ENCODE assay signal across 8 mouse cellular contexts in the genomic region with DNA sequence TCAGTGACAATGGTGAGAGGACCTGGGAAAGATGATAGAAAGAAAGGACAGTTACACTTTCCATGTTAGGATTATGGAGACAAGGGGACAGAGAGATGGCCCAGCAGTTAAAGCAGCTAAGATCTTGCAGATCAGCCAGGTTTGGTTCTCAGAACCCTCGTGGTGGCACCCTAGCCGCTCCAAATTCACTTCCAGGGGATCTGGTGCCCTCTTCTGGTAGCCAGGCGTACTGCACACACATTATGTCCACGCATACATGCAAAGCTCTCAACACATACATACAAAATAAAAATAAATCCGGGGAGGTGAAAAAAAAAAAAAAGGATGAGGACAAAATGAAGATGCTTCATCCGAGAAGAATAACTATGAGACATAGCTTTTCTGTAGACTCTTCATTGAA. TPM values are rescaled to one million over a fixed set of nuclear protein-coding genes. Genes with fewer than 3 reads are reported as not detected.
A peak's percentile ranks its signal among the peaks of the same experiment; 100 is the strongest.
DNase-seq lines count a peak whose midpoint lies in the region; ATAC-seq and TF ChIP-seq lines count a peak whose summit lies in the region.

No protein-coding gene starts in this region.

- TF ChIP-seq RAD21 in CH12.LX (IDR thresholded peaks at IDR 0.05; ENCODE audit: low read depth, low read length), result peak; percentile 53

- no peak for TF ChIP-seq EP300 in CH12.LX (IDR thresholded peaks at IDR 0.05; ENCODE audit: low read length)
- TF ChIP-seq EP300 in liver, postnatal 0 days (IDR thresholded peaks at IDR 0.05; ENCODE audit: low read depth), result no peak

- peak; percentile 54 to 69 for TF ChIP-seq CTCF in CH12.LX (conservative IDR thresholded peaks at IDR 0.05 in 1 of 2, IDR thresholded peaks at IDR 0.05 in 1 of 2; ENCODE audit: low read depth in 2 of 2, low read length in 2 of 2)
- TF ChIP-seq CTCF in liver, postnatal 0 days (IDR thresholded peaks at IDR 0.05; ENCODE audit: low read depth), result peak; percentile 70

- H3K4me3 ChIP-seq in kidney, embryonic 15.5 days (replicated peaks), result no peak overlapping the region
- no peak overlapping the region for H3K4me3 ChIP-seq in CH12.LX (replicated peaks in 1 of 3; ENCODE audit: low read depth in 2 of 3, low read length in 2 of 3, poor library complexity in 1 of 3)
- no peak overlapping the region for H3K4me3 ChIP-seq in liver, postnatal 0 days (ENCODE audit: low read depth, low read length)

- TF ChIP-seq POLR2A in CH12.LX (IDR thresholded peaks at IDR 0.05; ENCODE audit: low read depth, low read length), result no peak

- H3K9me3 ChIP-seq in kidney, embryonic 15.5 days (replicated peaks), result 0 out of 2 replicates have a peak, but pooled peaks cover 2% of the 10 kb centered on the region
- H3K9me3 ChIP-seq in CH12.LX (replicated peaks; ENCODE audit: low read length), result no peaks in the 10 kb centered on the region
- H3K9me3 ChIP-seq in liver, postnatal 0 days (ENCODE audit: low read length), result no peaks in the 10 kb centered on the region

- dilution Hi-C loops in CH12.LX (cut with MboI; ENCODE audit: extremely low pct_ligation_motif_present, extremely low pct_unique_long_range_greater_than_20kb, low sequenced_read_pairs), result no loop called here

- 69% methylated on average over 6 of the region's 6 CpGs for WGBS in kidney, embryonic 15.5 days
- 62% methylated on average over 6 of the region's 6 CpGs for WGBS in liver, postnatal 0 days (ENCODE audit: insufficient replicate concordance)

- no peak overlapping the region for H3K9ac ChIP-seq in kidney, embryonic 15.5 days
- no peak overlapping the region for H3K9ac ChIP-seq in CH12.LX (ENCODE audit: insufficient read depth, low read depth)
- H3K9ac ChIP-seq in liver, postnatal 0 days (replicated peaks), result no peak overlapping the region

- H3K27ac ChIP-seq in kidney, embryonic 15.5 days, result no peak overlapping the region
- H3K27ac ChIP-seq in CH12.LX (ENCODE audit: insufficient read depth, low read depth), result no peak overlapping the region
- no peak overlapping the region for H3K27ac ChIP-seq in liver, postnatal 0 days (ENCODE audit: low read depth)

- in situ Hi-C loops in CH12.LX (cut with MboI; ENCODE audit: low pct_ligation_motif_present, low pct_unique_long_range_greater_than_20kb, low sequenced_read_pairs), result loop anchor here (25.0 kb wide), 1 partner anchor 489 kb away; no protein-coding TSS in a partner anchor

- no peaks in the 10 kb centered on the region for H3K4me1 ChIP-seq in kidney, embryonic 15.5 days
- H3K4me1 ChIP-seq in CH12.LX (ENCODE audit: control insufficient read depth in 1 of 2, insufficient read depth in 2 of 2), result no peaks in the 10 kb centered on the region; a peak in 1 of 4 replicates
- H3K4me1 ChIP-seq in liver, postnatal 0 days (ENCODE audit: insufficient read depth), result no peaks in the 10 kb centered on the region

- H3K27me3 ChIP-seq in kidney, embryonic 15.5 days, result 0 out of 2 replicates have a peak, but pooled peaks cover 3% of the 10 kb centered on the region
- H3K27me3 ChIP-seq in CH12.LX (replicated peaks), result no peaks in the 10 kb centered on the region
- H3K27me3 ChIP-seq in liver, postnatal 0 days (ENCODE audit: insufficient read depth, low read length), result no peaks in the 10 kb centered on the region

- no peak for ATAC-seq in kidney, embryonic 15.5 days (replicated peaks; ENCODE audit: low FRiP score)
- ATAC-seq in liver, postnatal 0 days, result no peak

- H3K79me2 ChIP-seq in CH12.LX (replicated peaks; ENCODE audit: control insufficient read depth, extremely low read depth, insufficient read depth, poor library complexity, severe bottlenecking), result no peaks in the 10 kb centered on the region

- peak; percentile 20 for DNase-seq in kidney, adult 9 months
- DNase-seq in CH12.LX (ENCODE audit: extremely low read depth) (peak; percentile 49), WW6 (ENCODE audit: low read depth, low spot score) (peak; percentile 29), MN1 (ENCODE audit: low spot score) (no peak)
- peak; percentile 44 for DNase-seq in liver, postnatal 0 days
- no peak for DNase-seq in adrenal gland, postnatal 25 days
- no peak for DNase-seq in heart, adult 11 months

- no peaks in the 10 kb centered on the region for H3K36me3 ChIP-seq in kidney, embryonic 15.5 days
- H3K36me3 ChIP-seq in CH12.LX (replicated peaks in 1 of 2; ENCODE audit: control insufficient read depth in 1 of 2, insufficient read depth in 1 of 2, low read length in 1 of 2), result no peaks in the 10 kb centered on the region
- no peaks in the 10 kb centered on the region for H3K36me3 ChIP-seq in liver, postnatal 0 days (replicated peaks; ENCODE audit: insufficient read depth, low read length)

- no peak overlapping the region for H3K4me2 ChIP-seq in kidney, embryonic 15.5 days
- no peak overlapping the region for H3K4me2 ChIP-seq in CH12.LX (ENCODE audit: insufficient read depth, low read depth, poor library complexity, severe bottlenecking)
- H3K4me2 ChIP-seq in liver, postnatal 0 days (ENCODE audit: low read depth, low read length), result no peak overlapping the region

TF ChIP-seq in CH12.LX, 34 proteins besides CTCF, POLR2A, EP300 and RAD21:
- TF ChIP-seq JUN (IDR thresholded peaks at IDR 0.05; ENCODE audit: insufficient read depth, low read depth, low read length), result no peak
- TF ChIP-seq SMC3 (IDR thresholded peaks at IDR 0.05; ENCODE audit: low read depth, low read length), result peak; percentile 50
TF ChIP-seq in CH12.LX: peak in this region for 1.

RNA-seq across cellular contexts. Expression of gene Etnppl, which starts 40.6 kb away (rescaled TPM):
- polyA plus RNA-seq in kidney, embryonic 15.5 days (2015; fragmentation: Nextera tagmentation; extraction: Ambion mirVana), result 0.46 and 0.49 TPM in 2 replicates
- total RNA-seq in CH12.LX (2012; rRNA removed), result not detected in 2 replicates
- total RNA-seq in CH12.LX (2014; rRNA removed), result not detected in 2 replicates
- polyA plus RNA-seq in CH12.LX (2012; ENCODE audit: insufficient read length, low read depth), result not detected in 2 replicates
- polyA plus RNA-seq in liver, postnatal 0 days (2015; fragmentation: Nextera tagmentation; extraction: Ambion mirVana), result 42.6 and 49.1 TPM in 2 replicates
- 0.71 and 0.76 TPM in 2 replicates for total RNA-seq in adrenal gland, postnatal 25 days (2021)

Comparison
In these comparisons a context has a peak if more than half of its experiments do, and no peak if none do; other contexts are left out.
1. DNase-seq: peak in kidney, adult 9 months (single experiment), CH12.LX (single experiment), WW6 (single experiment) and liver, postnatal 0 days (single experiment); none in MN1 (single experiment), adrenal gland, postnatal 25 days (single experiment) and heart, adult 11 months (single experiment).
2. RNA of gene Etnppl, which starts 40.6 kb away (polyA plus RNA-seq): 42.6 to 49.1 TPM in liver, postnatal 0 days; 0.46 to 0.49 TPM in kidney, embryonic 15.5 days and not detected in CH12.LX; every median in the first group is over 10 times any median in the second.